Mouse (Mus musculus) brain, embryonic 14.5 days (tissue): ENCODE results near the gene Loxl1. TPM values are rescaled to one million over a fixed set of nuclear protein-coding genes. Genes with fewer than 3 reads are reported as not detected.

Source experiments
- DNase-seq: peaks from one replicate; pipeline ENCODE4 v3.0.0-alpha.2; 2011; ENCODE audit warnings: low read depth
- CTCF ChIP-seq: fragments of 200-500 bp; IDR thresholded peaks from 2 replicates; pipeline ENCODE4 v1.5.1; 2012; ENCODE audit warnings: inconsistent platforms, mild to moderate bottlenecking, moderate library complexity, borderline replicate concordance; ENCODE audit not compliant: insufficient read depth, insufficient read length; ENCODE audit errors: extremely low read depth
- POLR2A ChIP-seq: fragments of 200-500 bp; IDR thresholded peaks from 2 replicates; pipeline ENCODE4 v1.6.1; 2012; ENCODE audit warnings: mild to moderate bottlenecking, inconsistent platforms, borderline replicate concordance; ENCODE audit not compliant: poor library complexity, insufficient read depth, insufficient read length, severe bottlenecking; ENCODE audit errors: extremely low read depth
- polyA plus RNA-seq: library from polyadenylated mRNA; depleted of rRNA; stranded (reverse); fragments of >200 nt; gene quantifications from 2 replicates; pipeline ENCODE4 v1.2.3, GENCODE M21; 2012

The Loxl1 gene
- polyA plus RNA-seq, 1 experiment, result 14.4 TPM

DNA sequence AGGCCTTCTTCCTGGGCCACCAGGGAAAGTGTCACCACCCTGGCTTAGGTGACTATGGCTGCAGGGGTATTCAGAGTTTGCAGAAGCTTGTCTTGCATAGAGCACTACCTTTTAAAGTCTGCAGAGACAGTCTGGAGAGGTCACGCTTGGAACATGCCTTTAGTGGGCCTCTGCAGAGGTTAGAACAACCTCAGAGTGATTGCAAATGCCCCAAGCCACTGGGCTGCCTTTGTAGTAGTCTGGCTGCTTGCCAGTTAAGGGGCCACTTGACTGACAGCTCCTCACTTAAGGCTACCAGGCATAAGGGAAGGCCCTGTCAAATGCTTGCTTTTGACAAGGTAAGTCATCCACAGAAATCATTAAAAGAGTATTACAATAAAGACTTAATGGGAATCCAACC lies 14.4 kb upstream of the Loxl1 start:
- DNase-seq, result peak; percentile 59
- TF ChIP-seq CTCF, result no peak

DNA sequence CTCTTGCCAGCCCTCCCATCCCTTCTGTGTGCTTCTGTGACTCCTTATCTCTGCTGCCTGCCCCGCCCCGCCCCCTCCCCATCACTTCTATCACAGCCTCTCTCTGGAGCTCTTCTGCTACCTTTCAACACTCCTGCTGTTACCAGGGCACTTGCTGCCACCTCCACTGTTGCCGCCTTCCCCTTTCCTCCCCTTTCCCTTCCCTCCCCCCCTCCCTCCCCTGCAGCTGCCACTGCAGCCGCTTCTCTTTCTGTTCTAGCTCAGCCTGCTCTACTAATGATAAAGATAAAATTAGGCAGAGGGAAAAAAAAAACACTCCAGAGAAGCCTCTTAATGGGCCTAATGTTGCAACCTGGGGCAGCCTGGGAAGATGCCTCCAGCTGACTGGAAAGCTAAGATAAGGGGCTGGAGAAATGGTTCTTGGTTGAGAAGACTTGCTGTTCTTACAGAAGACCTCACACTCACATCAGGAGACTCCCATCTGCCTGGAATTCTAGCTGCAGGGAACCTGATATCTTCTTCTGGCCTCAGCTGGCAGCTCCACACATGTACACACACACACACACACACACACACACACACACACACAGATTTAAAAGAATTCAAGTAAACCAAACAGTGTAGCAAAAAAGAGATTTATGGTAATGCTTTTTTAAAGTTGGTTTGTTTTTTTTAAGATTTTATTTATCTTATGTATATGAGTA lies 13.6 kb upstream of the Loxl1 start:
- peak; percentile 49 for DNase-seq

GRCm38 (mm10) chr9:58321681-58322080 lies 8.7 kb upstream of the Loxl1 start:
- no peak for DNase-seq
- peak; percentile 44; the same call in 1 of the 2 replicates for TF ChIP-seq CTCF
- TF ChIP-seq POLR2A, result no peak

More for the DNA sequence above, 13.6 kb upstream of the Loxl1 start:
- TF ChIP-seq POLR2A, result no peak
- TF ChIP-seq CTCF, result no peak

- no peak for TF ChIP-seq POLR2A
- TF ChIP-seq CTCF, result no peak
- no peak for DNase-seq
These were observed 5.3 kb upstream of the Loxl1 start for GRCm38 (mm10) chr9:58318317-58318716.

- no peak for TF ChIP-seq CTCF
- TF ChIP-seq POLR2A, result no peak
- no peak for DNase-seq
These were observed 4.4 kb upstream of the Loxl1 start for GRCm38 (mm10) chr9:58317381-58317780.

DNA sequence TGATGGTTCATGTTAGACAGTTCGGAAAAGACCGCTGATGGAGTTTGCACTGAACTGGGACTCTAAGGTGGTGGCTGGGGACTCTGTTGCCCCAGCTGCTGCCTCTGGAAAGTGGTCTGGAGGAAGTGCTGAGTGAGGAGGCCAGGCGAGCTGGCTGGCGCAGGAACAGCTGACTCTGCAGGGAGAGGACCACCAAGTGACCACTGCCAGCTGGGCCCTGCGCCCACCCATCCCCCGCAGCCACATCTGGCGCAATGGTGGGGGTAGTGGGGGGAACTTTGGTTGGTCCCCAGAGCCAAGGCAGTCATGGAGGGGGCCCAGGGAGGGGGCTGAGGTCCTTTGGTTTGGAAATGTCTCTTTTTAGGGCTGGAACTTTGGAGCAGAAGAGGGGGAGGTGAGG lies 3.8 kb upstream of the Loxl1 start:
- DNase-seq, result no peak
- no peak for TF ChIP-seq POLR2A
- no peak for TF ChIP-seq CTCF

DNA sequence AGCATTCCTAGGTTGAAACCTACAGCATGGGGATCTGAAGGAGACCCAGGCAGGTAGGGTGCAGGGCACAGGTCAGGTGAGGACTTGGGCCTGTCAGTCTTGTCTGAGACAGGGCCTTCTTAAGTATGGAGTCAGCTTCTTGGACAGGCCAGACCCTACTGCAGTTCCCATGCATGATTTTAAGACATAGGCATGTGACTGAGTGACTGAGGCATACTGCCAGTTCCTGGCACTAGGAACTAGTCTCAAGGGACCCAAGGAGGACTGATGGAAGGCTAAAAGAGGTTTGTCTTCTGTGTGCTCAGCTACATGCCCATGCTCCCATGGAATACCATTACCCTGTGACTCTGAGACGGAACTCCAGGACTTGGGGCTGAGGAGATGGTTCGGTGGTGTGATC lies 2.9 kb upstream of the Loxl1 start:
- DNase-seq, result no peak
- TF ChIP-seq POLR2A (no peak), CTCF (no peak)

GRCm38 (mm10) chr9:58314682-58315360 lies 1.8 kb upstream of the Loxl1 start:
- peak; percentile 82 for DNase-seq
- TF ChIP-seq POLR2A, result no peak
- TF ChIP-seq CTCF, result no peak

GRCm38 (mm10) chr9:58312196-58312943 lies 616 bp downstream of the Loxl1 start:
- TF ChIP-seq CTCF (no peak), POLR2A (no peak)
- no peak for DNase-seq

GRCm38 (mm10) chr9:58311191-58311910 lies 1.6 kb downstream of the Loxl1 start:
- TF ChIP-seq CTCF (peak; percentile 16; the same call in 1 of the 2 replicates), POLR2A (no peak)
- DNase-seq, result no peak
